Mouse (Mus musculus) cerebellum, postnatal 14 days (tissue): ENCODE results near the gene Abca7.
A peak's percentile ranks its signal among the peaks of the same experiment; 100 is the strongest.

Experiments
- DNase-seq, 2 experiments: peaks; one replicate each; pipeline ENCODE4 v3.0.0; 2021; ENCODE audit warnings: mixed read lengths in 2 of 2

Abca7 gene

GRCm38 (mm10) chr10:80048834-80049233 is 52.5 kb downstream of the Abca7 start:
- no peak for DNase-seq

GRCm38 (mm10) chr10:80050244-80050643 is 54.0 kb downstream of the Abca7 start:
- no peak for DNase-seq

- no peak for DNase-seq
Observed at GRCm38 (mm10) chr10:80050885-80051617, 54.8 kb downstream of the Abca7 start.

- no peak for DNase-seq
Observed at GRCm38 (mm10) chr10:80051618-80052373, 55.5 kb downstream of the Abca7 start.

GRCm38 (mm10) chr10:80052374-80052764 is 56.1 kb downstream of the Abca7 start:
- DNase-seq, result no peak

DNA sequence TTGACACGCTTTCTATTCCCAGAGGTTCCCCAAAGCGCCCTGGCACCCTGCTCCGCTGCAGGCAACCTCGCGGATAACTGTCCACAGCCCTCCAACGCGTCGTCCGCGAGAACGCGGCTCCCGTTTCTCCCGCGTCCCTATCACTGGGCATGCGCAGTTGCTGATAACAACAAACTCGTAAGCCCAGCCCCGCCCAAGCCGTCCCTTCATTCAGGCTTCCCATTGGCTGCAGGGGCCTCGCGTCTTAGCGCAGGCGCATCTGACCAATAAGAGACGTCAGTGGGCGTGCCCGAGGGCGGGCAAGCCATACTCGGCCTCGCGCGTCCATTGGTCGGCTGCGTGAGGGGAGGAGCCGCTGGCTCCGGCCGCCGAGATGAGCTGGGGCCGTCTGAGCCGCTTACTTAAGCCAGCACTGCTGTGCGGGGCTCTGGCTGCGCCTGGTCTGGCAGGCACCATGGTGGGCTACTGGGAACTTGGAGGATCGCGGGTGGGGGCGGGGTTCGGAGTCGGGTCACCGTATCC is 57.0 kb downstream of the Abca7 start:
- peak; percentile 99 for DNase-seq

- peak; percentile 72 to 77 for DNase-seq
Observed at GRCm38 (mm10) chr10:80053831-80054815, 57.8 kb downstream of the Abca7 start.

DNA sequence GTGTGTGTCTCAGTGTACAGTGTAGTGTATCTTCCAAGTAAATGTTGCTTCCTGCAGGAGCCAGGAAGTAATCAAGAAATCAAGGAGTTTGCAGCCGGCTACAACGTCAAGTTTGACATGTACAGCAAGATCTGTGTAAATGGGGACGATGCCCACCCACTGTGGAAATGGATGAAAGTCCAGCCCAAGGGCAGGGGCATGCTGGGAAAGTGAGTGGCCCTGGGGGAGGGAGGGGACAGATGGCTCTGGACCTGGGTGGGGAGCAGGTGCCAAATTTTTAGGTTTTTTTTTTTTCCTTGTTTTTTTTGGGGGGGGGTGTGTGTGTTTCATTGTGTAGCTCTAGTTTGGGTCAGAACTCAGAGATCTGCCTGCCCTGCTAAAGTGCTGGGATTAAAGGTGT is 58.6 kb downstream of the Abca7 start:
- DNase-seq, result peak in 1 of 2 experiments; percentile 49

DNA sequence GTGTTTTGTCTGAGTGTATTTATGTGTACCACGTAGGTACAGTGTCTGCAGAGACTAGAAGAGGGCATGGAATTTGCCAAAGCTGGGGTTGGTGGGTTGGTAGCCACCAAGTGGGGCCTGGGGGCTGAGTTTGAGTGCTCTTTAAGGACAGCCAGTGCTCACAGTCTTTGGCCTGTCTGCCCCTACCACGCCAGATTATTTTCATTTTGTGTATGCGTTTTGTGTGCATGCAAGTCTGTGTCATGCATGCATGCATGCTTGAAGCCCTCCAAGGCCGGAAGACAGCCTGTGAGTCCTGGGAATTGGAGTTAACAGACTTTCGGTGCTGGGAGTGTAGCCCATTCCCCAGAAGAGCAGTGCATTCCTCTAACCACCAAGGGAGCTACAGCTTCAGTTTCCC is 59.1 kb downstream of the Abca7 start:
- DNase-seq, result no peak

DNA sequence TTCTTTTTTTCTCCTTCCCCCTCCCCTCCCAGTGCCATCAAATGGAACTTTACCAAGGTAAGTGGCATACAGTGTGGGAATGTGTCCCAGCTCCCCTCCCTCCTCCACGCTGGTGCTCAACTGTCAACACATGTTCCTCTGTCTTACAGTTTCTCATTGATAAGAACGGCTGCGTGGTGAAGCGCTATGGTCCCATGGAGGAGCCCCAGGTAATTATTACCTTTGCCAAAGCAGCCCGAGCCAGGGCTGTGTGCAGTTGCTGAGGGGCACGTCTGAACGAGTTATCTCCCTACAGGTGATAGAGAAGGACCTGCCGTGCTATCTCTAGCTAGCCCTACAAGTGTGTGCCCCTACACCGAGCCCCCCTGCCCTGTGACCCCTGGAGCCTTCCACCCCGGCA is 59.6 kb downstream of the Abca7 start:
- DNase-seq, result no peak

DNA sequence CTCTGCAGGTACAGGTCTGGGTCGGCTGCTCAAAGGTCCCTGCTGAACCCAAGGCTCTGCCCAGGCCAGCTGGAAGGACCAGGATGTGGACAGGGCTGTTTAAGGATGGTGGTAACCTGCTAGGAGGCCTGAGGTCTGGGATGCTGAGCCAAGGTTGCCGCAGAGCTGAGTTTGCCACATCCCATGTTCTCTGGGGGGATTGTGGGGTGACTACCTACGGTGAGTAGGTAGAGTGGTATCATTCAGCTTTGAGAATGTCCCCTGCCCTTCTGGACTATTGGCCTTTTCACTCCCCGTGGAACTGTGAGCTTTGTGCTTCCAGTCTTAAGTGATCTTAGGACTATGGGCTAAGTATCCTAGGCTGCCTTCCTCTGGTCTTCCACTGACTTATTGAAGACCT is 60.2 kb downstream of the Abca7 start:
- DNase-seq, result no peak

DNA sequence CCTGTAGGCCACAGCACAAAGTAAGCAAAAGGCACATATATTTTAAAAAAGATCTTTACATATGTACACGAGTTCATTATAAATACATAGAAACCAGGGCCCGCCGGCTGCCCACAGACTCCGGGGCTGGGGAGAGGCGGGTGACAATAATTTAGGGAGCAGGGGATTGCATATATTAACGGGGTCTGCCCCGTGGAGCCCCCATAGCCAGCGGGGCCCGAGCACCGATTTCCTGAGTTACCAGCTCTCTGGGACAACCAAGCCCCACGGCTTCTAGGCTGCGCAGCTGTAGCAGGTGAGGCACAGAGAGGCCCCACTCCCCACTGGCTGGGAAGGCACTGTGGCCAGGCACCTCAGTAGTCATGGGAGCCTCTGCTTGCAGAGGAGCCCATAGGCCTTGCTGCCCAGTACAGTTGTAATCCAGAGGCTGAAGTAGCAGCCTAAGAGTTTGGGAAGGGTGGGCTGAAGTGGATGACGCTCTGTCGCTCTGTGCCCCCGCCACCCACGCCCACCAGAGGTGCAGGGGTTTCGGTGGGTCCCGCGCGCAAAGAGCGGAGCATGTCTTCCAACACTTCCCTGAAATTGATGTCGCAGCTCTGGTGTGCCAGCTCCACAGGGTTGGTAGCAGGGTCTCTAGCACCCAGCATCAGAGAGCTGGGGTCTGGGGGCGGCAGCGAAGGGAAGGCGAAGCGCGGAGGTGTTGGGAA is 60.8 kb downstream of the Abca7 start:
- DNase-seq, result no peak

GRCm38 (mm10) chr10:80057683-80058326 is 61.5 kb downstream of the Abca7 start:
- peak in 1 of 2 experiments; percentile 64 for DNase-seq

GRCm38 (mm10) chr10:80063104-80063503 is 66.8 kb downstream of the Abca7 start:
- peak; percentile 51 to 70 for DNase-seq

DNA sequence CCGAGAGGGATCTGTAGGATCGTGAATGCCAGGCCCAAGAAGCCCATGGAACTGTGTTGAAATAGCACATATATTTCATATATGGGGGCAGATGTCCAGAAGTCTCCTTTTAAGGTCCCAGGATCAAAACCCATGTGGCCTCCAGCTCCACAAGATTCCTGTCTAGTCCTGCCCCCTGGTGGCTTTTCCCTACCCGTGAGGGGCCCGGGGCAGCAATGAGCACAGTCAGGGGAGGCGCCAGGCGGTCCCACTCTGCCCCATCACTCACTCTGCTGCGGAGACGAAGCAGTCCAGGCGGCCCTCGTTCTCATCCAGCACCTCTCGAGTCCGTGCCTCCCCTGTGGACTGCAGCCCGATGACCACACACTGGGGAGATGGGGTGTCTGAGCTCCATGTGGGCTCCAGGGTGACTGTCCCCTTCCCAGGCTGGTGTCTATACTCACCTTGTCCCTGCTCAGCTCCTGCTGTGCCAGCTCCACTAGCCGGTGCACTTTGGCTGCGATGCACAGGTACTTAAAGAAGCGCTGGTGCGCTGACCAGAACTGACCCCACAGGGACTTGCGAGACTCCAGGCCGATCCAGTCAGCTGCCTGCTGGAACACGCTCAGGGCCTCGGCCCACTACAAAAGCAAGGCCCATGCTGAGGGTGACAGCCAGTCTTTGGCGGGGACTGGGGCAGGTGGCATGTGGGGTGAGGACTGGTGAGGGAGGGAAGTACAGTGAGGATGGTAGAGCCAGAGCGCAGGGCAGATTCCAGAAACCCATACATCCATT is 67.8 kb downstream of the Abca7 start:
- DNase-seq, result no peak
